Mouse (Mus musculus) forebrain, embryonic 11.5 days (tissue): Measurements from ENCODE around the gene Glp1r. TPM values are rescaled to one million over a fixed set of nuclear protein-coding genes. Genes with fewer than 3 reads are reported as not detected.

ENCODE experiments used
- ATAC-seq: fragments of 200-750 bp; cut with Nextera tagmentation; replicated peaks from 2 replicates; pipeline ENCODE4 v1.8.0; 2017; ENCODE audit warnings: moderate TSS enrichment; ENCODE audit not compliant: low FRiP score
- DNase-seq: peaks from one replicate; pipeline ENCODE4 v3.0.0-alpha.2; 2017; ENCODE audit warnings: low spot score
- H3K27ac ChIP-seq: fragments of 300-500 bp; sonication (generic); 2 replicates; pipeline ENCODE4 v1.5.1; 2014; ENCODE audit warnings: low read depth, low read length
- H3K27me3 ChIP-seq: fragments of 300-500 bp; sonication (generic); 2 replicates; pipeline ENCODE4 v1.6.1; 2014; ENCODE audit warnings: mild to moderate bottlenecking, low read length, mixed read lengths; ENCODE audit not compliant: control insufficient read depth, insufficient read depth
- H3K36me3 ChIP-seq: fragments of 300-500 bp; sonication (generic); 2 replicates; pipeline ENCODE4 v1.6.1; 2014; ENCODE audit warnings: mild to moderate bottlenecking, low read length, moderate library complexity, mixed read lengths; ENCODE audit not compliant: control insufficient read depth, insufficient read depth
- H3K4me1 ChIP-seq: fragments of 300-500 bp; sonication (generic); replicated peaks from 2 replicates; pipeline ENCODE4 v1.6.1; 2014; ENCODE audit warnings: low read length, mixed read lengths; ENCODE audit not compliant: control insufficient read depth, insufficient read depth
- H3K4me2 ChIP-seq: fragments of 300-500 bp; sonication (generic); 2 replicates; pipeline ENCODE4 v1.6.1; 2014; ENCODE audit warnings: low read depth, mild to moderate bottlenecking, low read length, moderate library complexity, mixed read lengths; ENCODE audit not compliant: severe bottlenecking
- H3K4me3 ChIP-seq: fragments of 300-500 bp; sonication (generic); 2 replicates; pipeline ENCODE4 v1.5.1; 2014; ENCODE audit warnings: low read depth, low read length
- H3K9ac ChIP-seq: fragments of 300-500 bp; sonication (generic); 2 replicates; pipeline ENCODE4 v1.6.1; 2014; ENCODE audit warnings: low read length
- H3K9me3 ChIP-seq: fragments of 300-500 bp; sonication (generic); 2 replicates; pipeline ENCODE4 v1.6.1; 2016; ENCODE audit warnings: low read length, mixed read lengths; ENCODE audit not compliant: control insufficient read depth
- WGBS: fragments of 180-500 bp; shearing (Covaris S2); extraction: QIAGEN DNeasy Blood & Tissue Kit; methylation state at CpG from one replicate; pipeline ENCODE4 v1.1.7; 2014; 5-methylcytosine and 5-hydroxymethylcytosine counted together
- polyA plus RNA-seq: library from polyadenylated mRNA; unstranded; fragments of >200 nt; fragmentation: Nextera tagmentation; extraction: Ambion mirVana; gene quantifications from 2 replicates; pipeline ENCODE4 v1.2.1, GENCODE M21; 2014

The Glp1r gene
- polyA plus RNA-seq, 1 experiment from 2014 or later, result 0.05 TPM

- 45% methylated on average over 2 of the region's 2 CpGs for WGBS
- Histone ChIP-seq H3K4me1 (no peaks in the 10 kb centered on the region), H3K27ac (no peak overlapping the region), H3K4me3 (no peak overlapping the region), H3K9ac (no peak overlapping the region), H3K9me3 (no peaks in the 10 kb centered on the region), H3K4me2 (no peak overlapping the region), H3K27me3 (no peaks in the 10 kb centered on the region), H3K36me3 (no peaks in the 10 kb centered on the region)
- ATAC-seq (no peak), DNase-seq (no peak)
These were observed 8.9 kb upstream of the Glp1r start for GRCm38 (mm10) chr17:30892730-30893129.

GRCm38 (mm10) chr17:30897075-30897474, 4.5 kb upstream of the Glp1r start:
- Histone ChIP-seq H3K9ac (no peak overlapping the region), H3K27me3 (peaks cover 9% of the 10 kb centered on the region), H3K9me3 (no peaks in the 10 kb centered on the region), H3K4me3 (no peak overlapping the region), H3K36me3 (no peaks in the 10 kb centered on the region), H3K4me1 (peaks cover 3% of the 10 kb centered on the region), H3K27ac (no peak overlapping the region), H3K4me2 (no peak overlapping the region)
- ATAC-seq (no peak), DNase-seq (no peak)
- 30% methylated on average over 2 of the region's 2 CpGs for WGBS

- DNase-seq, result no peak
- WGBS, result 74% methylated on average over 2 of the region's 2 CpGs
- H3K9ac ChIP-seq, result no peak overlapping the region
These were observed 2.5 kb downstream of the Glp1r start for GRCm38 (mm10) chr17:30904096-30904495.

GRCm38 (mm10) chr17:30907577-30907976, 6.0 kb downstream of the Glp1r start:
- Histone ChIP-seq H3K9ac (no peak overlapping the region), H3K4me3 (no peak overlapping the region), H3K9me3 (no peaks in the 10 kb centered on the region), H3K27me3 (0 out of 2 replicates have a peak, but pooled peaks cover under 1% of the 10 kb centered on the region), H3K36me3 (no peaks in the 10 kb centered on the region), H3K4me2 (no peak overlapping the region), H3K4me1 (no peaks in the 10 kb centered on the region), H3K27ac (no peak overlapping the region)
- 78% methylated on average over 4 of the region's 4 CpGs for WGBS
- no peak for DNase-seq
- no peak for ATAC-seq

More at GRCm38 (mm10) chr17:30904096-30904495, 2.5 kb downstream of the Glp1r start:
- Histone ChIP-seq H3K4me3 (no peak overlapping the region), H3K4me1 (peaks cover 3% of the 10 kb centered on the region), H3K27me3 (peaks cover 14% of the 10 kb centered on the region), H3K36me3 (no peaks in the 10 kb centered on the region), H3K9me3 (no peaks in the 10 kb centered on the region), H3K27ac (no peak overlapping the region), H3K4me2 (no peak overlapping the region)
- no peak for ATAC-seq

GRCm38 (mm10) chr17:30910866-30911731, 9.5 kb downstream of the Glp1r start:
- Histone ChIP-seq H3K36me3 (no peaks in the 10 kb centered on the region), H3K9me3 (no peaks in the 10 kb centered on the region), H3K27ac (no peak overlapping the region), H3K27me3 (no peaks in the 10 kb centered on the region), H3K4me2 (no peak overlapping the region), H3K9ac (no peak overlapping the region), H3K4me3 (no peak overlapping the region), H3K4me1 (no peaks in the 10 kb centered on the region)
- 89% methylated on average over 27 of the region's 27 CpGs for WGBS
- DNase-seq (no peak), ATAC-seq (no peak)

- WGBS, result 66% methylated on average over 8 of the region's 8 CpGs
- Histone ChIP-seq H3K4me1 (no peaks in the 10 kb centered on the region), H3K4me3 (no peak overlapping the region), H3K27me3 (no peaks in the 10 kb centered on the region), H3K27ac (no peak overlapping the region), H3K9ac (no peak overlapping the region), H3K4me2 (no peak overlapping the region), H3K36me3 (no peaks in the 10 kb centered on the region), H3K9me3 (no peaks in the 10 kb centered on the region)
- DNase-seq (no peak), ATAC-seq (no peak)
These were observed 10.1 kb downstream of the Glp1r start for GRCm38 (mm10) chr17:30911732-30912088.

GRCm38 (mm10) chr17:30912536-30912935, 10.9 kb downstream of the Glp1r start:
- no peaks in the 10 kb centered on the region for H3K4me1 ChIP-seq
- WGBS, result 77% methylated on average over 5 of the region's 5 CpGs
- H3K27me3 ChIP-seq, result no peaks in the 10 kb centered on the region
- no peaks in the 10 kb centered on the region for H3K9me3 ChIP-seq
- no peak overlapping the region for H3K27ac ChIP-seq
- no peak overlapping the region for H3K9ac ChIP-seq
- H3K36me3 ChIP-seq, result no peaks in the 10 kb centered on the region
- no peak for DNase-seq
- H3K4me2 ChIP-seq, result no peak overlapping the region
- ATAC-seq, result no peak
- no peak overlapping the region for H3K4me3 ChIP-seq

GRCm38 (mm10) chr17:30914264-30914663, 12.6 kb downstream of the Glp1r start:
- Histone ChIP-seq H3K9me3 (no peaks in the 10 kb centered on the region), H3K36me3 (no peaks in the 10 kb centered on the region), H3K27me3 (no peaks in the 10 kb centered on the region), H3K27ac (no peak overlapping the region), H3K4me3 (no peak overlapping the region), H3K4me1 (no peaks in the 10 kb centered on the region), H3K4me2 (no peak overlapping the region), H3K9ac (no peak overlapping the region)
- ATAC-seq, result no peak
- DNase-seq, result no peak

GRCm38 (mm10) chr17:30923566-30923965, 21.9 kb downstream of the Glp1r start:
- Histone ChIP-seq H3K4me3 (no peak overlapping the region), H3K4me2 (no peak overlapping the region), H3K27ac (no peak overlapping the region), H3K9me3 (no peaks in the 10 kb centered on the region), H3K36me3 (no peaks in the 10 kb centered on the region), H3K4me1 (no peaks in the 10 kb centered on the region), H3K9ac (no peak overlapping the region), H3K27me3 (no peaks in the 10 kb centered on the region)
- ATAC-seq (no peak), DNase-seq (no peak)
- 82% methylated on average over 4 of the region's 4 CpGs for WGBS
